13 mouse cellular contexts compared by ENCODE assay signal in the genomic region with DNA sequence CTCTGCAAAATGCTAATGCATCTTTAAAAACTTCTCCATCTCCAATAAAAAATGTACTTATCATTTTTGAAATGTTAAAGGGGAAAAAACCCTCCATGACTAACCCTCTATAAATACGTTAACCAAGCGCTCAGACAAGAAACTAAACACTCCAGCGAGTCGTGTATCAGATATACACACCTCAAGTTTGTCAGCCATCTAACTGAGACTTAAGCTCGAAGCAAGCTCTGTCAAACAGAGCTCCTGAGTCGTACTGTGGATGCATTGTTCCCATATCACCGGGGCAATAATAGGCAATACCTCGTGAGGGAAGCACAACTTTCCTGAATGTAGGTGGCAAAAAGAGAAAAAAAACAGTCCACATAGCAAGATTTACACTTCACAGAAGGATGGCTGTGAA.
A peak's percentile ranks its signal among the peaks of the same experiment; 100 is the strongest.
DNase-seq lines count a peak whose midpoint lies in the region; ATAC-seq lines count a peak whose summit lies in the region.
"Had no signal": no experiment of that assay in that cellular context is flagged by ENCODE, and none has a peak within 500 bp of the region (broad histone marks: within the 10 kb centered on the region; RNA-seq: fewer than 3 reads in every experiment).

No protein-coding gene starts in this region.

- peak overlapping the region; percentile 47 for H3K4me2 ChIP-seq in kidney, embryonic 16.5 days (replicated peaks; ENCODE audit: low read depth, low read length)
- H3K4me2 ChIP-seq in intestine, embryonic 14.5 days (ENCODE audit: low read length), result peak overlapping the region; percentile 37; the same call in 1 of the 2 replicates
- H3K4me2 ChIP-seq: hindbrain, embryonic 13.5 days; neural tube, embryonic 13.5 days had no signal

- no peak for ATAC-seq in kidney, embryonic 16.5 days (ENCODE audit: low FRiP score, low TSS enrichment)
- no peak for ATAC-seq in intestine, embryonic 14.5 days (replicated peaks; ENCODE audit: low FRiP score, low TSS enrichment, low read depth)

- H3K27ac ChIP-seq in kidney, embryonic 16.5 days (ENCODE audit: low read length), result peak overlapping the region; percentile 79
- H3K27ac ChIP-seq in intestine, embryonic 14.5 days (ENCODE audit: low read depth), result peak overlapping the region; percentile 38; the same call in 1 of the 2 replicates
- peak overlapping the region; percentile 99 for H3K27ac ChIP-seq in macrophage
- H3K27ac ChIP-seq: hindbrain, embryonic 13.5 days; neural tube, embryonic 13.5 days had no signal

- H3K9me3 ChIP-seq in kidney, embryonic 16.5 days (ENCODE audit: low read length), result no peaks in the 10 kb centered on the region
- H3K9me3 ChIP-seq in intestine, embryonic 14.5 days (ENCODE audit: control insufficient read depth, low read length), result no peaks in the 10 kb centered on the region
- H3K9me3 ChIP-seq: G1E; hindbrain, embryonic 13.5 days; neural tube, embryonic 13.5 days had no signal

- WGBS in kidney, embryonic 16.5 days, result 26% methylated on average over 8 of the region's 8 CpGs
- 37% methylated on average over 8 of the region's 8 CpGs for WGBS in intestine, embryonic 14.5 days
- WGBS in macrophage (ENCODE audit: missing documents), result 11% methylated on average over 8 of the region's 8 CpGs

- peaks cover 38% of the 10 kb centered on the region for H3K4me1 ChIP-seq in kidney, embryonic 16.5 days (ENCODE audit: insufficient read depth, low read length)
- H3K4me1 ChIP-seq in intestine, embryonic 14.5 days (replicated peaks; ENCODE audit: control insufficient read depth, insufficient read depth, low read length), result peaks cover 21% of the 10 kb centered on the region
- H3K4me1 ChIP-seq: hindbrain, embryonic 13.5 days had no signal

- peak overlapping the region; percentile 18 for H3K4me3 ChIP-seq in kidney, embryonic 16.5 days (ENCODE audit: low read length)
- H3K4me3 ChIP-seq in intestine, embryonic 14.5 days (ENCODE audit: low read depth, low read length), result no peak overlapping the region
- H3K4me3 ChIP-seq in macrophage (ENCODE audit: inconsistent target), result peak overlapping the region; percentile 43
- H3K4me3 ChIP-seq: hindbrain, embryonic 13.5 days; neural tube, embryonic 13.5 days had no signal

- peaks cover 24% of the 10 kb centered on the region for H3K79me2 ChIP-seq in macrophage (ENCODE audit: inconsistent target)

- no peaks in the 10 kb centered on the region for H3K36me3 ChIP-seq in kidney, embryonic 16.5 days (ENCODE audit: insufficient read depth, low read length)
- no peaks in the 10 kb centered on the region for H3K36me3 ChIP-seq in intestine, embryonic 14.5 days (ENCODE audit: control insufficient read depth, insufficient read depth, low read length)
- no peaks in the 10 kb centered on the region for H3K36me3 ChIP-seq in macrophage (ENCODE audit: inconsistent target)
- H3K36me3 ChIP-seq: G1E; hindbrain, embryonic 13.5 days; neural tube, embryonic 13.5 days had no signal

- DNase-seq in kidney, postnatal 10 days, result no peak
- DNase-seq in NIH3T3 (ENCODE audit: low read depth), result peak; percentile 51
- DNase-seq in intestine, embryonic 14.5 days (ENCODE audit: low spot score), result no peak
- DNase-seq in cerebellum, postnatal 4 days (ENCODE audit: low spot score in 2 of 2), result no peak
- no peak for DNase-seq in gastrocnemius, postnatal 10 days
- DNase-seq: cerebellum, adult 18-20 months; layer of hippocampus, postnatal 36 days; right cerebral cortex, postnatal 4 days had no signal

- peak overlapping the region; percentile 46; the same call in 1 of the 2 replicates for H3K9ac ChIP-seq in kidney, embryonic 16.5 days (replicated peaks; ENCODE audit: low read length)
- H3K9ac ChIP-seq in intestine, embryonic 14.5 days (ENCODE audit: low read length), result no peak overlapping the region
- H3K9ac ChIP-seq: hindbrain, embryonic 13.5 days; neural tube, embryonic 13.5 days had no signal

- H3K27me3 ChIP-seq in kidney, embryonic 16.5 days (ENCODE audit: insufficient read depth, low read length), result no peaks in the 10 kb centered on the region
- H3K27me3 ChIP-seq in intestine, embryonic 14.5 days (replicated peaks; ENCODE audit: control insufficient read depth, insufficient read depth, low read length), result no peaks in the 10 kb centered on the region
- H3K27me3 ChIP-seq: hindbrain, embryonic 13.5 days; neural tube, embryonic 13.5 days had no signal

Comparison
In these comparisons a context has a peak if more than half of its experiments do, and no peak if none do; other contexts are left out.
1. H3K27ac ChIP-seq: peak in every context shown above with its lines; median percentile 99 in macrophage; 79 in kidney, embryonic 16.5 days; 38 in intestine, embryonic 14.5 days.